Mouse (Mus musculus): Measurements from ENCODE around the gene Retreg1. TPM values are rescaled to one million over a fixed set of nuclear protein-coding genes. Genes with fewer than 3 reads are reported as not detected.

Retreg1 gene
- total RNA-seq, 2 experiments from 2014 or later: 27.3 to 28.6 TPM

DNA sequence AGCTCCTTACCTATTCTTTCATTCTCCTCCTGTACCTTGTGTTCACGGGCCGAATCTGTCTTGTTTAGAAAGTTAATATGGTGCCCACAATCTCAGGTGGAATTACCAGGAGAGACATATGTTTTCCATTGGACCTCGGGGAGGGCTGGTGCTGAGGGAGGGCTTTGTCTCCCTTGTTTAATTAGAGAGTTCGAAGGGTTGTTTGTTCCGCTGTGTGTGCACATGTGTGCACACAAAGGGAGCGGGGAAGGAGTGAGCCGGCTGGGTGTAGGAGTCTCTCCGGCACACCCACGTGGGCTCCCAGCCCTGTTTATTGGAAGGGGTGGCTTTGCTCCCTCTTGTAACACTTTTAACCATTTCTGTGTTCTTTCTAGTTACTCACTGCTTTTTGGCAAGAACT lies 29.1 kb downstream of the Retreg1 start:
- H3K4me3 ChIP-seq: no peak overlapping the region
- DNase-seq (ENCODE audit: low spot score in 2 of 2): no peak
- no peak overlapping the region; the same call in 1 of the 2 replicates for H3K27ac ChIP-seq
- no peak for TF ChIP-seq CTCF (conservative IDR thresholded peaks at IDR 0.05)

DNA sequence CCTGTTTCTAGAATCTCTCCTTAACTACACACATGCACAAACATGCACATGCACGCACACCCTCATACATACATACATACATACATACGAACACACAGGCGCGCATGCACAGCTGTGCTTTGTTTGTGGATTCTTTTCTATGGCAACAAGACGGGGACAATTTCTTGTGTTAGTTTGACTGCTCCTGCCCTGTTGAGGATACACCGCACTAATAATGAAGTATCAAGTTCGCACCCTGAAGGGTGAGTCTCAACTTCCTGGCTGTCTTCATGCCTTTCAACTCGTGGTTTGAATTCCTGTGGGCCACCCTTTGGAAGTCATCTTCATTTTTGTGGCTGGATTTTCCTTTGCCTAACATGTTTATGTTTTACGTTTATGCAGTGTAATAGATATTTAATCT lies 29.7 kb downstream of the Retreg1 start:
- no peak for TF ChIP-seq CTCF (conservative IDR thresholded peaks at IDR 0.05)
- H3K27ac ChIP-seq: no peak overlapping the region
- H3K4me3 ChIP-seq: no peak overlapping the region
- DNase-seq (ENCODE audit: low spot score in 2 of 2): no peak

DNA sequence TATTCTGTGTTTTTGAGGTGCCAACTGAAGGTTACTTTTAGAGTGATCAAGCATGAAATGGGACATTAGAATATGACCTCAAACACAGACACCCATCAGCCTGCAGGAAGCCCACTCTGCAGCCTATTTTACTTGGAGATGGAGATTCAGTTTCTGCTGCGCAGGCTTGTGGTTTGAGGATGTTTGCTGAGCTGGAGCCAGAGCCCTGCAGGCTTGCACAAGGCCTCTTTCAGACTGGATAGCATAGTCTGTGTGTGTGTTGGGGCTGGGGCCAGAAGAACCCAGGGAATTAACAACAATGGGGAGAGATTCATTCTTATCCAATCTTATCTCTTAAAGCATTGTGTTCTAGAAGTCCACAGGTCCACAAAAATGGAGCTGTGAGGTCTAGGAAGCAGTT lies 30.6 kb downstream of the Retreg1 start:
- Histone ChIP-seq H3K27ac (no peak overlapping the region), H3K4me3 (no peak overlapping the region)
- no peak for TF ChIP-seq CTCF (conservative IDR thresholded peaks at IDR 0.05)
- no peak for DNase-seq (ENCODE audit: low spot score in 2 of 2)

DNA sequence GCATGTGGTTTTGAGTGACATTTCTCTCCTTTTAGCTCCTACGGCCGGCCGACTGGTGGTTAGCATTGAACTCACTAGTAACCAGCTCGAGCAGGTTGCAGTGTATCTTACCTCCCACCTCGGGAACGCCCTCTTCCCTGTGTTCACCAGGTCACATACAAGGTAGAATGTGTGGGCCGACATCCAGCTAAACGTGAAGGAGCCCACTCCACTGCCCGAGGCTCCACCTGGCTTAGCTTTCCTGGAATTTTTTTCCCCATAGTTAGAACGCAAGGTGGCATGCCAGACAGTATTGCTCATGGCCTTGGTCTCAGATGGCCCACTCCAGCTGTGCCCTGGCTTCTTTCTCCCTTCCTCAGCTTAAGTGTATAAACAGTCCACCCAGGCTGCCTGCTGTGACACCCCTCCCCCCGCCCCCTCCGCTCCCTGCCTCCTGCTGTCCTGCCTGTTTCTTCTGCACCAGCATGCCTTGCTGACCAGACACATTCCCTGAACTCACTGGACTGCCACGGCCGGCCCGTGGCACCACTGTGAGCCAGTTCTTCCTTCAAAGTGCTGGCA lies 33.7 kb downstream of the Retreg1 start:
- DNase-seq (ENCODE audit: low spot score in 2 of 2): no peak
- no peak for TF ChIP-seq CTCF (conservative IDR thresholded peaks at IDR 0.05)
- Histone ChIP-seq H3K27ac (no peak overlapping the region), H3K4me3 (no peak overlapping the region)

DNA sequence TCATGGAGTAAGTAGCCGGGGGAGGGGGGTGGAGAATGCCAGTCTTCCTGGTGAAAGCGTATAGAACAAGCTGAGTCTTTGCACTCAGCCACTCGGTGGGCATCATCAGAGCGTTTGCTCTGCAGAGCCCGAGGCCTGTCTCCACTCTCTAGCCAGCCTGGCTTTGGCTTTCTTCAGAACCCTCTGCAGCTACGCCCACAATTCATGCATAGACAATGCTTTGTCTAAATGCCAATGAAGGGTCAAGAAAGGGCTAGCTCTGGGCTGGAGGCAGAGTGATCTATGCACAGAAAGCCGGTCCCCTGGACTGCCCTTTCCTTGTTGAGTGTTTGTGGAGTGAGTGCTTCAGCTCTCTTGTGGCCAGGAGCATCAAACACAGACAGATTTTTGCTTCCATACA lies 34.8 kb downstream of the Retreg1 start:
- DNase-seq (ENCODE audit: low spot score in 2 of 2): no peak
- no peak for TF ChIP-seq CTCF (conservative IDR thresholded peaks at IDR 0.05)
- H3K27ac ChIP-seq: peak overlapping the region; percentile 36
- no peak overlapping the region for H3K4me3 ChIP-seq

DNA sequence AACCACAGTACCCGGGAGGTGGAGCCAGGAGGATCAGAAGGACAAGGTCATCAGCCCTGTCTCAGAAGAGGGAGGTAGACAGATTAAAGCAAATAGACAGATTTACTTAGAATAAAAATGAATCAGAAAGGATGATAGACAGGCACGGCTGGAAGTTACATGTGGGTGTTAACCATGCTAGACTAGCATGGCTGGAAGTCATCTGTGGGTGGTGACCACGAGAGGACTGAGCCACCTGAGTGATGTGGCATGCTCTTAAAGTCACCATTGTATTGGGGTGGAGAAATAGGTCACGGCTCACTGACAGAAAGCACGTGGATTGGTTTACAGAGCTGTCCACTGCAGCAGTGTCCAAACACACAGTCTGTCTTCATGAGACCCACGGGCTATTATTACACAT lies 36.2 kb downstream of the Retreg1 start:
- Histone ChIP-seq H3K4me3 (no peak overlapping the region), H3K27ac (no peak overlapping the region)
- no peak for TF ChIP-seq CTCF (conservative IDR thresholded peaks at IDR 0.05)
- DNase-seq (ENCODE audit: low spot score in 2 of 2): no peak

DNA sequence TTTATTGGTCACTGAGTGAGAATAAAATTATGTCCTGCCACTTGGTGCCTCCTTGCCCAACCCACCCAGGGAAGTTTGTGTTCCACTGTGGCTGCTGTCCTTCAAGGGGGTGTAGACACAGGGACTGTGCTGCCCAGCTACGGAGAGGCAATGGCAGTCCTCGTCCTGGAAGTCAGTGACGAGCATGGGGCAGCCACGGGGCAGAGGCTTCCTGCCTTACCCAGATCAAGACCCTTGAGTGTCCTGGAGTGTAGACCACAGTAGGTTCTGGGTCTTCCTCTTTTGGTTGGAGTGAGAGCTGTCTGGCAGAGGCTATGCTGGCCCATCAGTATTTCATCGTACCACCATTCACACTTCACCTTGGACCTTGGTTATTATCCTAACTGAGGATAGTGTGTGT lies 37.2 kb downstream of the Retreg1 start:
- no peak overlapping the region for H3K4me3 ChIP-seq
- DNase-seq (ENCODE audit: low spot score in 2 of 2): no peak
- TF ChIP-seq CTCF (conservative IDR thresholded peaks at IDR 0.05): no peak
- no peak overlapping the region for H3K27ac ChIP-seq

DNA sequence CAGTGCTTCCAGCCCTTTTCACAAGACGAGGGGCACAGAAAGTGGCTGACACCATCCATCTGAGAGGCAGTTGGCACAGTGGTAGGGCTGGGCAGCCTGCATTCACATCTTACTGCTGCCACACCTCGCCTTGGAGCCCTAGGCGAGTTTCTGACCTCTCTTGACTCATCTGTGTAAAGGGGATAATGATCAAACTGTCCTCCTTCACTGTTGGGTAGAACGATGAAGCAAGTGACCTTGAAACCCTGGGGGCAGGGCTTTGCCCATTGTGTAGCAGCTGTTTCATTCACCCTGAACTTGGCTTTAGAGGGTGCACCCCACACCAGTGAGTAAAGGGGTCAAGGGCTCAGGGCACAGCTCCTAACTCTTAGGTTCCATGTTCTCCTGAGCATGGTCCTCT lies 39.0 kb downstream of the Retreg1 start:
- no peak for TF ChIP-seq CTCF (conservative IDR thresholded peaks at IDR 0.05)
- no peak for DNase-seq (ENCODE audit: low spot score in 2 of 2)
- no peak overlapping the region for H3K4me3 ChIP-seq
- no peak overlapping the region for H3K27ac ChIP-seq

DNA sequence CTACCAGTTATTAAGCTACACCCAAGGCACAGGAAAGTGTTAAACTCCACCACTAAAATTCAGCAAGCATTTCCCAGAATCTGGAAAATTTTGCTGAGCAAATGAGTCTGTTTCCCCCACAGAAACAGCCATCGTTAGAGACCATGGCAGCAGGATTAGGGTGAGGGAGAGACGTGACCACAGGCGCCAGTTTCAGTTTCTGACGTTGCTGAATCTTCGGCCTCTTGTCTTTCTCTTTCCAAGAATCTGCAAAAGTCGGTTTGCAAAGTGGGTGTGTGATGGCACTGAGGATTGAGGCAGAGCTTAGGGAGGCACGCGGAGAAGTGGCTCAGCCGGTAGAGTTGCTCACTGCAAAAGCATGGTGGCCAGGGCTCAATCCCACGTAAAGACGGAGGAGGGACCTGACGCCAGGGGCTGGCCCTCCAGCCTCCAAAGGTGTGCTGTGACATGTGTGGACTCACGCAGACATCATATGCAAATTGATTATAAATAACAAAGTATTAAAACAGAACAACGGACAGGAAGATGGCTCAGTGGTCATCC lies 41.5 kb downstream of the Retreg1 start:
- no peak for DNase-seq (ENCODE audit: low spot score in 2 of 2)
- H3K4me3 ChIP-seq: no peak overlapping the region
- no peak for TF ChIP-seq CTCF (conservative IDR thresholded peaks at IDR 0.05)
- H3K27ac ChIP-seq: no peak overlapping the region

DNA sequence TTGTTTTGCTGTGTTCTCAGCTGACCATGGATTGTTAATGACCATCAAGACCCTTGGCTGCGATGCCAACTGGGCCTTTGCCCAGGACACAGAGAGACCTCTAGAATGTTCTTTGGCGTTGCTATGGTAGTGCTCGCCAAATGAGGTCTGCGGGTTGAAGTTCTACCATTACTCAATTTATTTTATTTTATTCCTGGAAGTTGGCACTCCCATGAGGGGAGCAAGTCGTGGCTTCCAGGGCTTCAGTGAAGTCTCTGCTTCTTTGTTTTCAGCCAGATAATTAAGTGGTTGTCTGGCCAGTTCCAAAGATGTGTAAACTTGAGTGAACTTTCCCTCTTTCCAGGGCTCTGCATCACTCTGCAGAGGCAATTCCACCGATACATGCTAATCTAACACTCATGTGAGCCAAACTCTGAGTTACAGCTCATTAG lies 43.6 kb downstream of the Retreg1 start:
- Histone ChIP-seq H3K27ac (peak overlapping the region; percentile 10; the same call in 1 of the 2 replicates), H3K4me3 (no peak overlapping the region)
- peak; percentile 51 to 70 for DNase-seq (ENCODE audit: low spot score in 2 of 2)
- no peak for TF ChIP-seq CTCF (conservative IDR thresholded peaks at IDR 0.05)

DNA sequence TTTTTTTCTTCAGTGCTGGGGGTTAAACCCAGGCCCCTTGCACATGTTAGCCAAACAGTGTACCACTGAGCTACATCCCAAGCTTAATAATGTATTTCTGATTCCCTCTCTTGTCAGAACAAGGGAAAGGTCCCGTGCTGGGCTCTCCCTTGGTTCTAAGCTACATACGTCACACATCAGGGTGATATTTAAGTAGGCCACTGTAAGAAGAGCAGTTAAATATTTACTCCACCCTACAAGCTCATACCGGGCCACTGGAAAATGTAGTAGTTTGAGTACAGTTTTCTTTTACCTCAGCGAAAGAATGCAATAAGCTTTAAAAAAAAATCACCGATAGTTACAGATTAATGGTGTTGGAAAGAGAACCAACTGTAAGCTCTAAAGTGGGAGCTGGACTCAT lies 46.9 kb downstream of the Retreg1 start:
- Histone ChIP-seq H3K4me3 (no peak overlapping the region), H3K27ac (no peak overlapping the region)
- DNase-seq (ENCODE audit: low spot score in 2 of 2): no peak
- no peak for TF ChIP-seq CTCF (conservative IDR thresholded peaks at IDR 0.05)

DNA sequence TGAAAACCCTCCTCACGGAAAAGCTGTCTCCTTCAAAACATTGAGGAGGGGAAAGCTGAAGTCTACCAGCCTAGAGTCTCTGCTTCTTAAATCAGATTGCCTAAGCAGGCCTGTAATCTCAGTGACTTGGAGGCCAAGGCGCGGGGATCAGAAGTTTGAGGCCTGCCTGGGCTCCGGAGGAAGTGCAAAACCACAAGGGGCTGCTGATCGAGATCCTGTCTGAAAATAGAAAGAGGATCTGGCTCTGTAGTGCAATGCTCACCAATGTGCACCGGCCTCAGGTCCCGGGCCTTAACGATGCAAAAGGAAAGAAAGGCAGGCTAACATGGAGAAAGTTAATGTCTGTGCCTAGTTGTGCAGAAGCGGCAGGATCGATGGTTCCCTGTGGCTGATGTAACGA lies 48.6 kb downstream of the Retreg1 start:
- no peak overlapping the region for H3K4me3 ChIP-seq
- H3K27ac ChIP-seq: peak overlapping the region; percentile 51; the same call in 1 of the 2 replicates
- no peak for TF ChIP-seq CTCF (conservative IDR thresholded peaks at IDR 0.05)
- DNase-seq (ENCODE audit: low spot score in 2 of 2): no peak

DNA sequence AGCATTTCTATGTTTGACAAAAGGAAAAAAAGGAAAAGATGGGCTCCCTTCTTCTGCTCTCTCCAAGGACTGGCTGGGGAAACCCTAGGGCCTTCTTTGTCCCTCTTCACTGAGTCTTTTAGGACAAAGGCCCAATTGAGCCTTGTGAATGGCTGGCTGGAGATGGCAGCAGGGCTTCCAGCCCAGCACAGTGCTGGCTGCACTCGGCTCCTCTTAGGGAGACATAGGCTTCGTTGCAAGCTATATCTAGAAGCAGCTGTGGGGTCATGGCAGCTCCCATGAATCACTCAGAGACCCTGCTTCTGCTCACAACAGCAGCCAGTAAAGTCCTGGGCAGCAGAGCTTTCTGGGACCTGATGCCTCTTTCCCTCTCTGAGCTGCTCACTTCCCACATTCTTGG lies 50.3 kb downstream of the Retreg1 start:
- Histone ChIP-seq H3K4me3 (no peak overlapping the region), H3K27ac (peak overlapping the region; percentile 83)
- DNase-seq (ENCODE audit: low spot score in 2 of 2): no peak
- no peak for TF ChIP-seq CTCF (conservative IDR thresholded peaks at IDR 0.05)

DNA sequence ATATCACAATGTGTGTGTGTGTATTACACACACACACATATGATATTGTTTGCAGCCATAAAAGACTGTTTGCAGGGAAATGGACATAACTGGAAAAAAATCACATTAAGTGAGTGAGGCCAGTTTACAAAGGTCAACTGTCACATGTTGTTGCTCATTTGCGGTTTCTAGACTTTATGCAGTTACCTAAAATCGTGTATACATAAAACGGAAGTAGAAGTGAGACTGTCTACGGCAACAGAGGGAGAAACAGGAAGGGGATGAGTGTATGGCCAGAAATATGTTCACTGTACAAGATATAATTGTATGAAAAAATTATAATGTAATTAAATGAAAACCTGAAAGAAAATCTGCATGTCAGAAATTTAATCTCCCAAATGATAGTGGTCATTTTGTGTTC lies 53.8 kb downstream of the Retreg1 start:
- no peak for TF ChIP-seq CTCF (conservative IDR thresholded peaks at IDR 0.05)
- H3K4me3 ChIP-seq: no peak overlapping the region
- H3K27ac ChIP-seq: no peak overlapping the region
- no peak for DNase-seq (ENCODE audit: low spot score in 2 of 2)
